In the genomic region with DNA sequence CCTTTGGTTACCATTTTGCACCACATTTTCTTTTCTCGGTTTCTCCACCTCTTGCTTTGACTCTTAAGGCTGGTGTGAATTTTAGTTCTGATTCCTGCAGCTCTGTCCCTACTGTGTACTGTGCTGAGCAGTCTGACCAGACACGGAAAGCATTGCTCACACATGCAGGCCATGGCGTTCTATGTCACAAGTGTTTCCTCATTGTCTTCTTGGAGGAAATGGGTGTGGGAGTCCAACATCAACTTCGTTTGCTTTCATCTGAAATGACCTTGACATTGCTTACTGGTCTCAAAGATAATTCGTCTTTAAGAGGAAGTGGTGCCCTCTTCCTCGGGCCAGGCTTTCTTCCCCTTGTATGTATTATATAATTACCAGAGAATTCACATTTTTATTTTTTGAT, we compare ENCODE assay signal across 12 mouse cellular contexts.
DNase-seq lines count a peak whose midpoint lies in the region; ATAC-seq lines count a peak whose summit lies in the region.
"Had no signal": no experiment of that assay in that cellular context is flagged by ENCODE, and none has a peak within 500 bp of the region (broad histone marks: within the 10 kb centered on the region; RNA-seq: fewer than 3 reads in every experiment).

No protein-coding gene starts in this region.

- ATAC-seq in neural tube, embryonic 12.5 days (ENCODE audit: low FRiP score, low read depth): no peak
- peak; percentile 63 for ATAC-seq in lung, embryonic 16.5 days (ENCODE audit: low read depth)
- ATAC-seq in megakaryocyte-erythroid progenitor cell, adult 5-6 weeks (replicated peaks; ENCODE audit: low FRiP score, low TSS enrichment, poor library complexity, severe bottlenecking): no peak

- no peak overlapping the region for H3K4me3 ChIP-seq in neural tube, embryonic 12.5 days
- H3K4me3 ChIP-seq in lung, embryonic 16.5 days (ENCODE audit: low read length): no peak overlapping the region
- H3K4me3 ChIP-seq in embryonic facial prominence, embryonic 10.5 days: no peak overlapping the region
- H3K4me3 ChIP-seq: layer of hippocampus, adult 2 months; midbrain, embryonic 12.5 days; neural tube, embryonic 13.5 days had no signal

- H3K36me3 ChIP-seq in neural tube, embryonic 12.5 days: no peaks in the 10 kb centered on the region
- no peaks in the 10 kb centered on the region for H3K36me3 ChIP-seq in lung, embryonic 16.5 days (ENCODE audit: control insufficient read depth, insufficient read depth, low read length)
- no peaks in the 10 kb centered on the region for H3K36me3 ChIP-seq in embryonic facial prominence, embryonic 10.5 days (replicated peaks)
- H3K36me3 ChIP-seq: midbrain, embryonic 12.5 days; neural tube, embryonic 13.5 days had no signal

- H3K9ac ChIP-seq in neural tube, embryonic 12.5 days: no peak overlapping the region
- H3K9ac ChIP-seq in lung, embryonic 16.5 days (ENCODE audit: low read length): no peak overlapping the region
- H3K9ac ChIP-seq: midbrain, embryonic 12.5 days; neural tube, embryonic 13.5 days had no signal

- DNase-seq in heart, adult 11 months: peak; percentile 91
- no peak for DNase-seq in heart, postnatal 4 days
- no peak for DNase-seq in neural tube, embryonic 10.5 days (ENCODE audit: extremely low spot score, low spot score)
- no peak for DNase-seq in embryonic facial prominence, embryonic 10.5 days (ENCODE audit: low spot score)
- DNase-seq in urinary bladder, adult 2 months (ENCODE audit: low spot score): no peak
- DNase-seq: cerebellum, adult 11-12 months had no signal

- H3K4me1 ChIP-seq in neural tube, embryonic 12.5 days: peaks cover 19% of the 10 kb centered on the region
- H3K4me1 ChIP-seq in lung, embryonic 16.5 days (replicated peaks; ENCODE audit: control insufficient read depth, insufficient read depth, low read length): 0 out of 2 replicates have a peak, but pooled peaks cover 2% of the 10 kb centered on the region
- H3K4me1 ChIP-seq in embryonic facial prominence, embryonic 10.5 days: peaks cover 6% of the 10 kb centered on the region

- no peak overlapping the region for H3K4me2 ChIP-seq in neural tube, embryonic 12.5 days (replicated peaks)
- H3K4me2 ChIP-seq in lung, embryonic 16.5 days (ENCODE audit: low read depth, low read length): no peak overlapping the region
- H3K4me2 ChIP-seq: midbrain, embryonic 12.5 days; neural tube, embryonic 13.5 days had no signal

- no peaks in the 10 kb centered on the region for H3K9me3 ChIP-seq in neural tube, embryonic 12.5 days
- H3K9me3 ChIP-seq in lung, embryonic 16.5 days (ENCODE audit: control insufficient read depth, low read length): no peaks in the 10 kb centered on the region
- no peaks in the 10 kb centered on the region for H3K9me3 ChIP-seq in embryonic facial prominence, embryonic 10.5 days
- H3K9me3 ChIP-seq: midbrain, embryonic 12.5 days; neural tube, embryonic 13.5 days had no signal

- H3K27me3 ChIP-seq in neural tube, embryonic 12.5 days (replicated peaks): no peaks in the 10 kb centered on the region
- H3K27me3 ChIP-seq in lung, embryonic 16.5 days (ENCODE audit: control insufficient read depth, insufficient read depth, low read depth, low read length): no peaks in the 10 kb centered on the region
- H3K27me3 ChIP-seq in embryonic facial prominence, embryonic 10.5 days (replicated peaks; ENCODE audit: low read depth, poor library complexity, severe bottlenecking): no peaks in the 10 kb centered on the region
- H3K27me3 ChIP-seq: midbrain, embryonic 12.5 days; neural tube, embryonic 13.5 days had no signal

- WGBS in neural tube, embryonic 12.5 days: 55% methylated on average over 6 of the region's 6 CpGs
- 54% methylated on average over 6 of the region's 6 CpGs for WGBS in lung, embryonic 16.5 days
- 81% methylated on average over 6 of the region's 6 CpGs for WGBS in embryonic facial prominence, embryonic 10.5 days

- 0 out of 2 replicates have a peak overlapping the region, but pooled peaks have one; percentile 21 for H3K27ac ChIP-seq in neural tube, embryonic 12.5 days
- peak overlapping the region; percentile 75 for H3K27ac ChIP-seq in lung, embryonic 16.5 days (ENCODE audit: low read length)
- H3K27ac ChIP-seq in embryonic facial prominence, embryonic 10.5 days (replicated peaks): no peak overlapping the region
- H3K27ac ChIP-seq: layer of hippocampus, adult 2 months; midbrain, embryonic 12.5 days; neural tube, embryonic 13.5 days had no signal
